Mouse (Mus musculus) right cerebral cortex, postnatal 36 days (tissue): ENCODE data around the gene Spr.
"Not testable (repeated sequence)": the region's sequence is repeated elsewhere in the genome, so short reads cannot be mapped to it uniquely, and the experiment has no call there.

Experiments
- DNase-seq, 2 experiments: peaks; one replicate each; pipeline ENCODE4 v3.0.0; 2022; ENCODE audit warnings: low spot score in 2 of 2, mixed read lengths in 1 of 2

Gene Spr

GRCm38 (mm10) chr6:85132237-85132636, 5.3 kb downstream of the Spr start:
- DNase-seq, result not testable (repeated sequence)

GRCm38 (mm10) chr6:85131673-85132072, 5.9 kb downstream of the Spr start:
- peak; percentile 51 to 67 for DNase-seq

DNA sequence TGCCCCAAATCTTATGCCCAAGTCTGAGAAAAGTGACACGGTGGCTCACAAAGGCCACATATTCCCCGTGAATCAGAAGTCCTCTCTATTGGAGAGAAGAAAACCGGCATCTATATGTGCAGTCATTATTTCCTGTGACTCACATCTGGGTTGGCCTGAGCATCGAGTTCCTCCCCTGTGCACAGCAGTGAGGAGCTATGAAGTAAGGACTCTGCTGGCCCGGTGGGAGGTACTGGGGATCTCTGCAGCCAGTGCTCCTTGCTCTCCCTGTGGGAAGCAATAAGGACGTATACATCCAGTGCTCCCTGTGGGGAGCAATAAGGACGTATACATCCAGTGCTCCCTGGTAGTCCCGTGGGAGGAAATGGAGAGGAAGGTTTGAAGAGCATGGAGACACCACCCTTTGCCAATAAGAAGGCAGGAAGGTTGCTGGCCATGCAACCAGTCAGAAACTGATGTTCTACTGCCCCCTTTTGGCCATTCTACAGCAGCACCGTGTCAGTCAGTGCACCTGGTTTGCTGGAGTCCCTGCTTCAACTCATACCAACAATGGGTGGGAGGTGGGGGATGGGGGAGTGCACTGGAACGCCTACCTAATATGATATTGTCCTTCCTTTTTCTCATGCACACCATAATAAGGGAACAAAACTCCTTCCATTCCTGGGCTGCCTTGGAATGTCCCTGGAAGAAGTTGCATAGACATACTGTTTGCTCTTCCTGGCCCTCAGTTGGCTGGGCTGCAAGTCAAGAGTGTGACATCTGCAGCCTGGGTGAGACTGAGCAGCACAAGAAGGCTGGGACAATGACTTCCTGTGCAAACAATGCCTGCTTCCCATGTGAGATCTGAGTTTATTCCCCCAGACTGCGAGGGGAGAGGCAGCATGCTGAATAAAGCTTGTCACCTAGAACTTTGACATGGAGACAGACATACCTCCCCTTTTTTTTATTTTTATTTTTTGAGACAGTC, 19.7 kb downstream of the Spr start:
- peak in 1 of 2 experiments; percentile 20 for DNase-seq

DNA sequence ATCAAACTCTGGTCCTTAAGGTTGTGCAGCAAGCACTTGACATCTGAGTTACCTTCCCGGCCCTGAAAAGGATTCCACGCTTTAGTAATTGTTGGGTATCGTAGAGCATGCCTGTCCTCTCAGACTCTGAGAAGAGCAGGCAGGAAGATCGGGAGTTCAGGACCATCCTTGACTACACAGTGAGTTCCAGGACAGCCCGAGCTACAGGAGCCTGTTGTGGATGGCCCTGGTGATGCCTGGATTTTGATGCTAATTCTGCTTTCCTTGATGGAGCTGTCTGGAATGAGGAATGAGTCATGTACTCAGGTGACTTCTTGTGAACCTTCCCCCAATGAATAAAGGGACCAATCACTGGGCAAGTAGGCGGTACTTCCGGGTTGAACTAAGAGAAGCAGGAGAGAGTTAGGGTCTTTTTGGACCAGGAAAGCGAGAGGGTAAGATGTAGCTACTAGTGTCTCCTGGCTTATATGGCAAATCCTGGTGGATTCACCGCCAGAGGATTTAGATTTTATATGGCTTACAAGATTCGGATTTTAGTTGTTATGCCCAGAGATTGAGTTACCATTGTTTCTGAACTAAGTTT, 32.4 kb downstream of the Spr start:
- DNase-seq, result no peak

DNA sequence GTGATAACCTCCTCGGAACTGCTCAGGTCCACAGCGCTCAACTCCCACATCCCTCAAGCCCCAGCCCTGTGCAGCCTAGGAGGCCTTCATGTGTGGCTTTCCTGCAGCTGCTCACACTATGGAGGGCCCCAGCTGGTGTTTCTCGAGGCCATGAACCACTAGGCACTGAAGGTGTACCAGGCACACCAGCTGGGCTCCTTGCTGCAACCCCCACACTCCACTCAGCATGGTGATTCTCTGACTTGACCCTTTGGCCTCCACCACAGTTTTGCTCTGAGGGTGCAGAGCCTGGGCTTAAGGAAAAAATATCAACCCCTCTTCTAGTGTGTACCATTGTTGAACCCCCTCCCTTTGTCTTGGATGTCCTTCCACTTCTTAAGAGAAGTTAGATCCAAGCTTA, 34.2 kb downstream of the Spr start:
- DNase-seq, result no peak

- DNase-seq, result no peak
Measured at GRCm38 (mm10) chr6:85096441-85096840, 41.1 kb downstream of the Spr start.

DNA sequence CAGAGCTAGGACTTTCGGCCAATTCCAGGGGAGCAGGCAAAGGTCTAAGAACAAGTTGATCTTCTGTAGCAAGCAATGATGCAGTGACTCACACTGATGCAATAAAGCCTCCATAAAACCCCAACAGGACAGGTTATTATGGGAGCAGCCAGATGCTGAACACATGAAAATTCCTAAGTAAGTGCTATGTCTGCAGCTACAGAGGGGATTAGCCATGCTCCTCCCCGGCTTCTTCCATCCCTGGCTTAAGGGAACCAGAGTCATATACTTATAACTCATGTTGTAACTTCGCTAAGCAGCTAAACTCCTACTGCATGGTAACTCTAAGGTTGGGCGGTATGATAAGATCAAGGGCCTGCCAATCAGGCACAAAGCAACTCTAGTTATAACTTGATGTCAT, 50.1 kb downstream of the Spr start:
- DNase-seq, result no peak

DNA sequence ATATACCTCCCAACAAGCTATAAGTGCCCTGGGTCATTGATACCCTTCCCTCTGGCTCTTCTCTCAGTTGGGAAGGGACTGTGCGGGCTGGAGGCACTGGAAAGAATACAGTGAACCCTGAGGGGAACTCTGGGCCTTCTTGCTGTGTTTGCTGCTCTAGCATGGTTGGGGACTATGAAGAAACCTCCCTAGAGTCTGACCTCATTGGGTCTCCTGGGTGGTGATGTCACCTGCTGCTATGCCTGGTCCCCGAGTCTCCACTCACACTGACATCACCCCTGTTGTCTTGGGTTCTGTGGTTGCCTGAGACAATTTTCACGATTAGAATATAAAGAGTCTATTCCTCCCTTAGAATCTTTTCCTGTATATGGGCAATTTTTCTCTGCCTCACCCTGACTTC, 50.9 kb downstream of the Spr start:
- DNase-seq, result no peak
